Mouse (Mus musculus) heart, adult 11 months (tissue): ENCODE measurements at regions not wholly inside any gene's neighbourhood (a gene's known extent, or its start where the extent isn't known, plus 50 kb on each side); places are given as distances from the start of the nearest gene placed in this dataset.

Source experiments
- DNase-seq: peaks from one replicate; pipeline ENCODE4 v3.0.0; 2022

- no peak for DNase-seq
Measured at GRCm38 (mm10) chr10:15592161-15592560, 874.1 kb upstream of the Gje1 start.

- peak; percentile 96 for DNase-seq
Measured at GRCm38 (mm10) chr10:15586081-15586480, 868.1 kb upstream of the Gje1 start.

- DNase-seq = no peak
Measured at GRCm38 (mm10) chr10:15564119-15564518, 846.1 kb upstream of the Gje1 start.

- DNase-seq = no peak
Measured at GRCm38 (mm10) chr10:15553407-15554064, 835.5 kb upstream of the Gje1 start.

- DNase-seq = no peak
Measured at GRCm38 (mm10) chr10:15541797-15542350, 823.9 kb upstream of the Gje1 start.

GRCm38 (mm10) chr10:15540780-15541426 is 822.9 kb upstream of the Gje1 start:
- no peak for DNase-seq

GRCm38 (mm10) chr10:15536053-15536452 is 818.0 kb upstream of the Gje1 start:
- DNase-seq = no peak

- no peak for DNase-seq
Measured at GRCm38 (mm10) chr10:15487367-15487766, 769.4 kb upstream of the Gje1 start.

- DNase-seq = no peak
Measured at GRCm38 (mm10) chr10:15443281-15443680, 725.3 kb upstream of the Gje1 start.

GRCm38 (mm10) chr10:15441216-15441615 is 723.2 kb upstream of the Gje1 start:
- DNase-seq = no peak

GRCm38 (mm10) chr10:15426746-15427145 is 708.7 kb upstream of the Gje1 start:
- peak; percentile 90 for DNase-seq

- no peak for DNase-seq
Measured at GRCm38 (mm10) chr10:15406211-15406610, 688.2 kb upstream of the Gje1 start.

- DNase-seq = no peak
Measured at GRCm38 (mm10) chr10:15405706-15406105, 687.7 kb upstream of the Gje1 start.

- DNase-seq = no peak
Measured at GRCm38 (mm10) chr10:15399964-15400363, 682.0 kb upstream of the Gje1 start.

GRCm38 (mm10) chr10:15397114-15397513 is 679.1 kb upstream of the Gje1 start:
- no peak for DNase-seq

- DNase-seq = no peak
Measured at GRCm38 (mm10) chr10:15395295-15395694, 677.3 kb upstream of the Gje1 start.

GRCm38 (mm10) chr10:15392027-15392816 is 674.2 kb upstream of the Gje1 start:
- peak; percentile 93 for DNase-seq

- no peak for DNase-seq
Measured at GRCm38 (mm10) chr10:15373571-15373970, 655.6 kb upstream of the Gje1 start.
